Mouse (Mus musculus): ENCODE measurements at regions not wholly inside any gene's neighbourhood (a gene's known extent, or its start where the extent isn't known, plus 50 kb on each side); places are given as distances from the start of the nearest gene placed in this dataset.

DNA sequence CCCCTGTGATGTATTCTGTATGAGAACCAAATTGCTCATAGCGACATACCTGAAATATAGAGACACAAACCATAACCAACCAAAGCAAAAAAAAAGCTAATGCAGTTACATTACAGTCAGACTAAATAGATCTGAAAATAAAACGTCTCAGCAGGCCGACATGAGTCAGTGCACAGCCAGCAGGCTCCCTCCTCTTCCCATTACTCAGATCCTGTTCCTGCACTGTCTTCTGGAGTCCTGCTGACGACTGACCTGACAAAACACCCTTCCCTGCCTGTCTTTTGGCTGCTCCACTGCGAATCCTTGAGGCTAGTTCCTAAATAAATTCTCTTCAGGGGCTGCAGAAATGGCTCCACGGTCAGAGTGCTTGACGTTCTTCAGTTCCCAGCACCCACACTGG lies 61.3 kb upstream of the 1600014C23Rik start:
- Histone ChIP-seq H3K4me1 (ENCODE audit: control insufficient read depth in 2 of 2, insufficient read depth in 2 of 2, low read length in 2 of 2) (peaks cover 0 to 2% of the 10 kb centered on the region in 2 experiments; a peak in 1 of 4 replicates), H3K4me3 (ENCODE audit: control insufficient read depth in 1 of 2, insufficient read depth in 1 of 2, low read depth in 1 of 2, low read length in 2 of 2) (no peak overlapping the region), H3K27ac (replicated peaks in 1 of 2; ENCODE audit: control insufficient read depth in 1 of 2, insufficient read depth in 1 of 2, low read depth in 2 of 2, low read length in 2 of 2) (no peak overlapping the region), H3K36me3 (ENCODE audit: control insufficient read depth, insufficient read depth, low read length) (no peaks in the 10 kb centered on the region), H3K4me2 (ENCODE audit: low read length) (no peak overlapping the region), H3K27me3 (ENCODE audit: control insufficient read depth, insufficient read depth, low read length) (peaks cover 53% of the 10 kb centered on the region), H3K9me3 (ENCODE audit: control insufficient read depth, low read length) (peaks cover 4% of the 10 kb centered on the region; the same call in 1 of the 2 replicates), H3K9ac (ENCODE audit: low read length) (no peak overlapping the region)
- ATAC-seq (ENCODE audit: insufficient number of reproducible peaks, insufficient read depth, low FRiP score, low read depth), result no peak
- WGBS, result 77% methylated on average over 7 of the region's 7 CpGs

DNA sequence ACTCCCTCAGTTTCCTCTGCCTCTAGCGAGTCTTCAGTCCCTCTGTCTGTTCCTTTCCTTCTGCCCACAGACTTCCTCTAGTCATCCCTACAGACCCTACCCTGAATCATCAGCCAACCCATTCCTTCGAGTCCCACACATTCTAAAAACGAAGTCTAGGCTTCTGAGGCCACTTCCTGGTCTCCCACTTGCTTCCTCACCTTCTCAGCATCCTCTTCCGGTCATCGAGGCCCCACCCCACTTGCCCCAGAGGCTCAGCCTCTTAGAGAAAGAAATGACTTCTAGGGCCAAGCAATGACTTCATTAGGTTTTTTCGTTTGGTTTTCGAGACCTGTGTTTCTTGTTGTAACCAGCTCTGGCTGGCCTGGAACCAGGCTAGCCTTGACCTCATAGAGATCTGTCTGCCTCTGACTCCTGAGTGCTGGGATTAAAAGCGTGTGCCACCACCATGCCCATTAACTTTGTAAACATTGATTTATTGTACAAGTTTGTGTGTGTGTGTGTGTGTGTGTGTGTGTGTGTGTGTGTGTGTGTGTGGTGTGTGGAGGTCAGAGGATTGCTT lies 57.4 kb upstream of the 1600014C23Rik start:
- no peak overlapping the region for H3K27ac ChIP-seq (replicated peaks in 1 of 2; ENCODE audit: control insufficient read depth in 1 of 2, insufficient read depth in 1 of 2, low read depth in 2 of 2, low read length in 2 of 2)
- H3K27me3 ChIP-seq (ENCODE audit: control insufficient read depth, insufficient read depth, low read length), result peaks cover 19% of the 10 kb centered on the region; the same call in 1 of the 2 replicates
- 72% methylated on average over 8 of the region's 8 CpGs for WGBS
- H3K4me1 ChIP-seq (ENCODE audit: control insufficient read depth in 2 of 2, insufficient read depth in 2 of 2, low read length in 2 of 2), result no peaks in the 10 kb centered on the region
- H3K36me3 ChIP-seq (ENCODE audit: control insufficient read depth, insufficient read depth, low read length), result no peaks in the 10 kb centered on the region
- H3K9me3 ChIP-seq (ENCODE audit: control insufficient read depth, low read length), result peaks cover 4% of the 10 kb centered on the region; the same call in 1 of the 2 replicates
- no peak overlapping the region for H3K4me3 ChIP-seq (ENCODE audit: control insufficient read depth in 1 of 2, insufficient read depth in 1 of 2, low read depth in 1 of 2, low read length in 2 of 2)
- no peak for ATAC-seq (ENCODE audit: insufficient number of reproducible peaks, insufficient read depth, low FRiP score, low read depth)
- H3K4me2 ChIP-seq (ENCODE audit: low read length), result no peak overlapping the region
- no peak overlapping the region for H3K9ac ChIP-seq (ENCODE audit: low read length)

DNA sequence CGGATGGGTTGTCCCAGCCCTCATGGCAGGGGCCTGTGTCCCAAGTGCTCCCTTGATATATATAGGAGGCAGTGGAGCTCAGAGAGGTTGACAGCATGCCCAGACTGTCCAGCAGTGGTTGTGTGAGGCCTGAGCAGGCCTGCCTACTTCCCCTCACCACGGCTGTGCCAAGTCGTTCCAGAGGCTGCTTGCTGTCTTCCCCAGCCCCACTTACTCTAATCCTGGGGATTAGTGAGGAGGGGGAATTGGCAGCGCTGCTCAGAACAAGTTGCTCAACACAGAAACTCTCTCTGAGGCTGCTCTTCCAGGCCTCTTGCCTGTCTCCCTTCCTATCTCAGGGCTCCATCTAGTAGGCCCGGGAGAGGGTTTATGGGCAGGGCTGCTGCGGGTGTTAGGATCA lies 56.1 kb upstream of the 1600014C23Rik start:
- Histone ChIP-seq H3K36me3 (ENCODE audit: control insufficient read depth, insufficient read depth, low read length) (no peaks in the 10 kb centered on the region), H3K27me3 (ENCODE audit: control insufficient read depth, insufficient read depth, low read length) (0 out of 2 replicates have a peak, but pooled peaks cover 13% of the 10 kb centered on the region), H3K27ac (replicated peaks in 1 of 2; ENCODE audit: control insufficient read depth in 1 of 2, insufficient read depth in 1 of 2, low read depth in 2 of 2, low read length in 2 of 2) (no peak overlapping the region), H3K4me3 (ENCODE audit: control insufficient read depth in 1 of 2, insufficient read depth in 1 of 2, low read depth in 1 of 2, low read length in 2 of 2) (no peak overlapping the region), H3K9ac (ENCODE audit: low read length) (no peak overlapping the region), H3K4me1 (ENCODE audit: control insufficient read depth in 2 of 2, insufficient read depth in 2 of 2, low read length in 2 of 2) (no peaks in the 10 kb centered on the region), H3K9me3 (ENCODE audit: control insufficient read depth, low read length) (no peaks in the 10 kb centered on the region), H3K4me2 (ENCODE audit: low read length) (no peak overlapping the region)
- WGBS, result 44% methylated on average over 6 of the region's 6 CpGs
- no peak for ATAC-seq (ENCODE audit: insufficient number of reproducible peaks, insufficient read depth, low FRiP score, low read depth)

DNA sequence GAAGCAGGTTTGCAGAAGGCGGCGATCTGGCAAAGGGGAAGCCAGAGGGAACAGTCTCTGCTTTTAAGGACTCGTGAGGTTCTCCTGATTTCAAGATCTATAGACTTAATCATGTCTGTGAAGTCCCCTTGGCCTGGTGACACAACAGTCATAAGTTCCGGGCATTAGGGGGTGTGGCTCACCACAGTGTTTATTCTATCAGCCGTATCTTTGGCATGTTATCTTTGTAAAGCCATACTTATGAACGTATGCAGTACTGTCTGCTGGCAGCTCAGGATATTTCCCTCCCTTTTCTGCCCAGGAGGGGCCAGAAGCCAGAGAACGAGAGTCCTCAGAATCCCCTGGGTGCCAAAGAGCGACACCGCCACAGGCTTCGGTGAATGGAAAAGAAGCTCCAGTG lies 51.3 kb upstream of the 1600014C23Rik start:
- no peaks in the 10 kb centered on the region for H3K36me3 ChIP-seq (ENCODE audit: control insufficient read depth, insufficient read depth, low read length)
- no peaks in the 10 kb centered on the region for H3K4me1 ChIP-seq (ENCODE audit: control insufficient read depth in 2 of 2, insufficient read depth in 2 of 2, low read length in 2 of 2)
- H3K27me3 ChIP-seq (ENCODE audit: control insufficient read depth, insufficient read depth, low read length), result 0 out of 2 replicates have a peak, but pooled peaks cover 3% of the 10 kb centered on the region
- H3K4me3 ChIP-seq (ENCODE audit: control insufficient read depth in 1 of 2, insufficient read depth in 1 of 2, low read depth in 1 of 2, low read length in 2 of 2), result no peak overlapping the region
- ATAC-seq (ENCODE audit: insufficient number of reproducible peaks, insufficient read depth, low FRiP score, low read depth), result no peak
- no peak overlapping the region for H3K27ac ChIP-seq (replicated peaks in 1 of 2; ENCODE audit: control insufficient read depth in 1 of 2, insufficient read depth in 1 of 2, low read depth in 2 of 2, low read length in 2 of 2)
- 68% methylated on average over 10 of the region's 10 CpGs for WGBS
- no peak overlapping the region for H3K9ac ChIP-seq (ENCODE audit: low read length)
- no peaks in the 10 kb centered on the region for H3K9me3 ChIP-seq (ENCODE audit: control insufficient read depth, low read length)
- no peak overlapping the region for H3K4me2 ChIP-seq (ENCODE audit: low read length)

DNA sequence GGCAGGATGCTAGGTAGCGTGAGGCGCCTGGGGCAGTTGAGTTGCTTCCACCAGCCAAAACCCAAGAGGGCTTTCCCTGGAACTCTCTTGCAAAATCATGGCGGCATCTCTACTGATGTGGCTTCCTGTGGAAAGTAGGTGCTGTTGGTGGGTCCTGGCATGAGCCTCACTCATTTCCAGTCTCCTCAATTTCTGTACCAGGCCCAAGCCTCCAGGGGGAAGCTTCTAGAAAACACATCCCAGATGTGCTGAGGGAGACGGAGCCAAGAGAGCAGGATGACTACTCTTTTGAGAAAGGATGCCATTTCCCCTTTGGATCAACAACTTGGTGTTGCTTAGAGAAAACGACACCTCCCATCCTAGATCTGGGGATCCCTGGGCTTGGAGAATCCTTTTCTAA lies 50.9 kb upstream of the 1600014C23Rik start:
- no peak overlapping the region for H3K27ac ChIP-seq (replicated peaks in 1 of 2; ENCODE audit: control insufficient read depth in 1 of 2, insufficient read depth in 1 of 2, low read depth in 2 of 2, low read length in 2 of 2)
- H3K4me2 ChIP-seq (ENCODE audit: low read length), result no peak overlapping the region
- WGBS, result 88% methylated on average over 5 of the region's 5 CpGs
- no peak overlapping the region for H3K9ac ChIP-seq (ENCODE audit: low read length)
- no peaks in the 10 kb centered on the region for H3K36me3 ChIP-seq (ENCODE audit: control insufficient read depth, insufficient read depth, low read length)
- no peaks in the 10 kb centered on the region for H3K4me1 ChIP-seq (ENCODE audit: control insufficient read depth in 2 of 2, insufficient read depth in 2 of 2, low read length in 2 of 2)
- H3K9me3 ChIP-seq (ENCODE audit: control insufficient read depth, low read length), result no peaks in the 10 kb centered on the region
- 0 out of 2 replicates have a peak, but pooled peaks cover 3% of the 10 kb centered on the region for H3K27me3 ChIP-seq (ENCODE audit: control insufficient read depth, insufficient read depth, low read length)
- ATAC-seq (ENCODE audit: insufficient number of reproducible peaks, insufficient read depth, low FRiP score, low read depth), result no peak
- no peak overlapping the region for H3K4me3 ChIP-seq (ENCODE audit: control insufficient read depth in 1 of 2, insufficient read depth in 1 of 2, low read depth in 1 of 2, low read length in 2 of 2)

Data from heart, embryonic 14.5 days (tissue).